Comparison of ENCODE assay signal across 13 mouse cellular contexts in genomic region chr2:155735766-155736165, GRCm38 (mm10). TPM values are rescaled to one million over a fixed set of nuclear protein-coding genes. Genes with fewer than 3 reads are reported as not detected.
"Had no signal": no experiment of that assay in that cellular context is flagged by ENCODE, and none has a peak within 500 bp of the region (broad histone marks: within the 10 kb centered on the region; RNA-seq: fewer than 3 reads in every experiment).

Gm17581 (minus strand) TSS chr2:155735866.

RNA-seq across cellular contexts. Expression of gene Gm17581, which starts in this region (rescaled TPM):
- total RNA-seq: neutrophil, adult 5-6 weeks had no signal
- polyA plus RNA-seq: neural tube, embryonic 11.5 days; neural tube, embryonic 12.5 days; neural tube, embryonic 13.5 days; neural tube, embryonic 14.5 days; neural tube, embryonic 15.5 days; small intestine, adult 2 months; spleen, adult 2 months; stomach, embryonic 14.5 days; testis, adult 2 months; thymus, adult 2 months; thymus, postnatal 0 days; urinary bladder, adult 2 months had no signal
